Mouse (Mus musculus): ENCODE measurements around the gene Gpr176.

The Gpr176 gene

GRCm38 (mm10) chr2:118372901-118373571 is at the start of gene Gpr176:
TSS of gene Gpr176 (minus strand) at chr2:118373419.
- peak; percentile 60 for DNase-seq (ENCODE audit: low read depth)

DNA sequence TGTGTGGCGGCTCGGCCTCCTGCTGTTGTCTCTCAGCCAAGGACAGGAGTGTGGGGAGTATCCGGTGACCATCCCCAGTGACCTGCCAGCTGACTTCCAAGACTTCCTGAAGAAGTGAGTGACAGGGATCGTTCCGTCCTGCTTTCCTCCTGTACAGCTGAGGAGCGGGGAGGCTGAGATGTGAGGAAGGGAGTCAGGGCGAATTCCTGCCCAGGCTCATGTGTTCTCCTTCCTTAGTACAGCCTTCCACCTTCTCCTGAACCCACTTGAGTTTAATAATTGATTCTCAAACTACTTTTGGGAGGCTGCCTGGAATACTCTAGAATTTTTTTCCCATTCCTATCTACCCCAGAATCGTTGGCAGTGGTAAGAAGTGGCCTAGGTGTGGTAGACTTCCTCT is 49.2 kb upstream of the Gpr176 start:
- DNase-seq (ENCODE audit: low read depth), result no peak

- no peak for DNase-seq (ENCODE audit: low read depth)
These were observed 48.7 kb upstream of the Gpr176 start for GRCm38 (mm10) chr2:118421951-118422350.

DNA sequence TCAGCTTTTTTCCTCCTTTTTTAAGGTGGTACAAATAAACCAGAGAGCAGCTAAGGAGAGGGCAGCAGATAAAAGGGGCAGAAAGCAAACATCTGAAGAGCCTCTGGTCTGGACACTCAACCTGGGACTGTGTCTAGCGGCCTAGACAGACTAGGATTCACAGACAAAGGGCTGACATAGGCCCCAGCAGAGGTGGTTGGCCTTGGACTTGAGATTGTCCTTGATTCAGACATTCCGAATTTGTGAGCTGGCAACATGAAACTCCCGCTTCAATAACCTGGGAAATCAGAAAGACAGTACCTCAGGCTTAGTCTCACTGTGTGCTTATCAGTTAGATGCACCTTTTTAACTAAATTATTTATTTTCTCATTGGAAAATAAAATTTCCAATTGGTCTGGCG is 44.9 kb upstream of the Gpr176 start:
- no peak for DNase-seq (ENCODE audit: low read depth)

DNA sequence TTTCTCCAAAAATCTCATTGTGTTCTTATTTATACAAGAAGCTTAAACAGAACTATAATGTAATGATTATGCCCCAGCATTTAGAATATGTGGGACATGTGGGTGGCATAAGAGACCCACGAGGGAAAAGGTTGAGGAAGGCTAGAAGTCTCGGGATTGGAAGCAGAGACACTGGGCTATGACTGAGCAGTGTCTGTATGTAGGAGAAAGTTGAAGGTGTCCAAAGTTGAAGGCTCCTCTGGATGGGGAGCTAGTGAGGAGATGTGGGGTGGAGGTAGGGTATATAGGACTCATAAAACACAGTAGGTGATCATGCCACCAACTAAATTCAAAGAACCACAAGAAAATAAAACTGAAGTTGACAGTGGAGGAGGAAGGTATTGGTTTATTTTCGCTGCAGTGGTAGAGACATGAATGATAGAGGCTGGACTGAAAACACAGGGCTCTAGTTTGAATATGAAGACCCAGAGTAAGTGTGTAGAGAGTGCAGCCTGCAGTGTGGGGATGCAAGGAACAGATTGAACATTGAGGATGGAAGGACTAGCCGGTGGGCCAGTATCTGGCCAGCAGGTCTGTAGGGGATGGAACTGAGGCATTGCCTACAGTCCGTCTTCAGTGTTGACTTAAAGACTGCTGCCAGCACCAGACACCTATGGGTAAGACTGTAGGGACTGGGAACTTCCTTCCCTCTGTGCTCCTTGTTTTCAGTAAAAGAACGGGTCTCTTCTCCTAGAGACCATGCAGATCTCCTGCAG is 42.6 kb upstream of the Gpr176 start:
- no peak for DNase-seq (ENCODE audit: low read depth)

DNA sequence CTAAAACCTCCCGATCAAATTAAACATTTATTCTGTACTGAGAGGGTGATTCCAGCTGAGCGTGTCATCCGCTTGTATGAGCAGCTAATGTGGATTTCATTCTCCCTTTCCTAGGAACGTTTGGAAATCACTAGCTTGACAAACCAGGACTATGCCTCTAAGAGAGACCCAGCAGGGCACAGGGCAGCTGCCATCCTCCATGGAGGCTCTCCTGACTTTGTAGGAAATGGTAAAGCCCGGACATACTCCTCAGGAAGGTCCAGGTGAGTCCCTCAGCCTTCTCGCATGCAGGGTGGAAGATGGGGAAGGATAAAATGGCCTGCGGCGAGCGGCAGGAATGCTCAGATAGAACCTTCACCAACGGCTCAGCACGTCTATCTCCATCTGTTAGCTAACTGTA is 39.6 kb upstream of the Gpr176 start:
- no peak for DNase-seq (ENCODE audit: low read depth)

- no peak for DNase-seq (ENCODE audit: low read depth)
These were observed 35.2 kb upstream of the Gpr176 start for GRCm38 (mm10) chr2:118408336-118408895.

- no peak for DNase-seq (ENCODE audit: low read depth)
These were observed 33.6 kb upstream of the Gpr176 start for GRCm38 (mm10) chr2:118406811-118407210.

GRCm38 (mm10) chr2:118405568-118405967 is 32.3 kb upstream of the Gpr176 start:
- DNase-seq (ENCODE audit: low read depth), result no peak

DNA sequence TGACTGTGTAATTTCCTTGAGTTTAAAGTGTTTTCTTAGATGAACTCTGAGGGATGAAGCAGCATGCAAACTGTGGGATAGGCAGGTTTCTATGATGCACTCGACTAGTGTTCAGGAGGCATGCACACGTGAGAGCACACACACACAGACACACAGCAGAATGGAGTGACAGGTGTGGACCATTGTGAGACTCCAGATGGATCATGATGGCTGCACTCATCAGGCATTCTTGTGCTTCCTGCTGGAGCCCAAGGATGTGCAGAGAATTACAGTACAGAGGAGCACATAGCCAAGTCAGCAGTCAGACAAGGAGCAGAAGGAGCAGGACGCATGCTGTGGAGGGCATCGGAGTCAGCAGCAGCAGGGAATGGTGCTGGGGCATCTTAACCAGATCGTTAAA is 31.1 kb upstream of the Gpr176 start:
- no peak for DNase-seq (ENCODE audit: low read depth)

DNA sequence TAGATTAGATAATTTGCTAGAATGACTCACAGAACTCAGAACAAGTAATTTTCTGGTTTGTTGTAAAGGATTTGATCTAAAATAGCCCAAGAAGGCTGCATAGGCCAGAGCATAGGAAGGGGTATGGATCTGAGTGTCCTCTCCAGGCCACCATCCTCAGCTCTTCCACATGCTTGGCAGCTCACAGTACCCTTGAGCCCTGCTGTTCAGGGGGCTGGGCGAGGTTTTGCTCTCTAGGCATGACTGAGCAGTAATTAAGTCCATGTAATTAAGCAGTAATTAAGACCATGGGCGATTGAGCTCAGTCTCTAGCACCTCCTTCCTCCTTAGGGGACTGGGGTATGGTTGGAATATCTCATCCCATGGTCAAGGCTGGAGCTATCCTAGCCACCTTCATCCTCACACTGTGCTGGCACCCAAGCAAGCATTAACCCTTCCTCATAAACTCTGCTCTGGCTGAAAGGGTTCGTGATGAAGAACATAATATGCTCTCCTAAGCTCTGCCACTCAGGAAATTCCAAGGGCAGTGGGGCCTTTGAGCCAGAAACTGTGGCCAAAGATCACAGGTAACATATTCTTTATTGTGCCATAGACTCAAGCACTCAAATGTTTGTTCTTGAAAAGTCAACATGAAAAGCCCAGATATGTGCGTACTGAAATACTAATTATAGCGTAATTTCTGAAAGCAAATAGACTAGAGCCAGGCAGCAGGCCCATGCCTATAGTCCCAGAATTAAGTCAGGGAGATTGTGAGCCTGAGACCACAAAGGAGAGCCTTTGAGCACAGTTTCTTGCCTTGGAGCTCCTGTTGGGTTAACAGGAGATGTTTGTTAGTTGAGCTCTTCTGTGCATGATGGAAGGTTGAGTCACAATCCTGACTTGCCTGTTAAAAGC is 28.9 kb upstream of the Gpr176 start:
- DNase-seq (ENCODE audit: low read depth), result no peak

DNA sequence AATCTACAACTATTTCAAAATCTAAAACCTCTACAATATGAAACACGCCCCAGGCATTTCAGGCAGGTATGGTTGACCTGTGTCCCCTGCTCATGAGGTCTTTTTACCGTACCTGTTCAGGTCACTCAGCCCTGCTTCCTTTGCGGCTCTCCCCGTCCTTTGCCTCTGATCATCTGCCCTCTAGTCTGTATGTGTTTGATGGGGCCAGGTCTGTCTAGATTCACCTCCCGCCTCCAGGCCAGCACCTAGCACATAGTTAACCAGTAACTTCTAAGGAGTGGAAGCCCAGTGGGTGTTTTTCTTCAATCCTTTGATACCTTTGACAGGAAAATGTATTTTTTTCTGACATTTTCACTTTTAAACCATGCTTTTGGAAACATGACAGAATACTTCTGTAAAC is 26.5 kb upstream of the Gpr176 start:
- DNase-seq (ENCODE audit: low read depth), result no peak

GRCm38 (mm10) chr2:118391201-118391600 is 18.0 kb upstream of the Gpr176 start:
- no peak for DNase-seq (ENCODE audit: low read depth)

- no peak for DNase-seq (ENCODE audit: low read depth)
These were observed 16.9 kb upstream of the Gpr176 start for GRCm38 (mm10) chr2:118390072-118390471.

DNA sequence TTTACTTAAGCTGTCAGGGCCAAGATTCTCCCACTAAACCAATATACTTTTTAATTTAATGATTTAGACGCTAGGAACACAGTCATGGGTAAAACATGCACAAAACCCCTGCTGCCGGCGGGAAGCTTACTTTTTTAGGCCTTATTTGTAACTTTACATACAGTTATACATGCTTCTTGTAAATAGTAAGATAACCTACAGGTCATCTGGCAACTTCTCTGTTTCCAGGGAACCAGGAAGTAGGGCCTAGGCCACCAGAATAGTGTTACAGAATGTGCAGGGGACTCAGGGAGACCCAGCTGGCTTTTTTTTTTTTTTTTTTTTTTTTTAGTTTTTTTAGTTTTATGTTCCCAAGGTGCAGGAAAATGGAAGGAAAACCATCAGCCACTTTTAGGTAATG is 16.4 kb upstream of the Gpr176 start:
- no peak for DNase-seq (ENCODE audit: low read depth)

DNA sequence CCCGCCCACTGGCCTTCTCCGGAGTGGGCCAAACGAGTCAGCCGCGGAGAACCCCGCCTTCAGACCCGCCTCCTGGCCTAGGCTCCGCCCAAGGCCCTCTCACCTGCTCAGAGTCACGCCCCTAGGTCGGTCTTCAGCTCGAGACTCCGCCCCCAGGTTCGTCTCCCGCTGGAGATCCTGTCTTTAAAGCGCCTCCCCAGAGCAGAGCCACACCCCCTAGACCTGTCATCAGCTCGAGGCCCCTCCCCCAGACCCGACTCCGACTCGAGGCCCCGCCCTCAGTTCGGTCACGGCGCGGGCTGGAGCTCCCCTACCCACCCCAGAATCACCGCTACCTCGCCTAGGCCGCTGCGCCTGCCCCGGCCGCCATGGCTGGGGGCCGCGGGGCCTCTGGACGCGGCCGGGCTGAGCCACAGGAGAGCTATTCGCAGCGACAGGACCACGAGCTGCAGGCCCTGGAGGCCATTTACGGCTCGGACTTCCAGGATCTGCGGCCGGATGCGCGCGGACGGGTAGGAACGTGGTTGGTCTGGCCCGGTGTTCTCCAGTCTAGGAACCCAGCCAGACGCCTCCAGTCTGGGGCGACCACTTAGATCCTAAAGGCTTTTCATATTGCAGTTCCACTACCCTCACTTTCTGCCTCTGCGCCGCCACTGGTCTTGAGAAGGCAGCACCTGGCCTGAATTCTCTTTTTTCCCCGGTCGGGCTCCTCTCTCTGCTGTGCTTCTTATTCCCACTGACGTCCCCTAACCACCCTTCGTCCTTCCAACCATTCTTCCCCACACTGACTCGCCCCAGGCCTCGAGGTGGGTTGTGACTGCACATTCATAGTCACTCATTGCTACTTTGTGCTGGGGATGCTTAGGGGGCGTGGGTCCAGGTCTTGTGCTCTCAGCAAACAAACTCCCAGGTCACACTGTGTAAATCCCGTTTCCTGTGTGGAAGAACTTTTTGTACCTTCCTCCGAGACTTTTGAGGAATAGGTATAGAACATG is 15.4 kb upstream of the Gpr176 start, which contains the start of gene Eif2ak4:
Gene Eif2ak4, plus strand, starts transcription at position 278 of the 995 bp plus-strand sequence.
- peak; percentile 100 for DNase-seq (ENCODE audit: low read depth)

DNA sequence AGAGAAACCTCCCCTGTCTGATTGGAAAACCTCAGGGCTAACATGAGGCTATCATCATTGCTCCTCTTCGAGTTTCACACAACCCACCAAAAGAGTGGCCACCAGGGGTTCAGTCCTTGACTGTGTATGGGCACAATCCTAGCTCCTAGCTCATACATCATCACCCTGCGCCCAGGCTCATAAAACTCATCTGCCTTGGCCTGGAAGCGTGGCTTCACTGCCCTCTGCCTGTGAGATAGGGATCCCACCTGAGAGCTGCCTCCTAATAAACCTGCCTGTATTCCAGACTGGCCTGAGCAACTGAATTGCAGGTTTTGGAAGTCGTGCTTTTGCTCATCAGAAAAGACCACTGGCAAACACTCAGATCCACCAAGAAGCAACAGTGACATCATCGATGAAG is 10.2 kb upstream of the Gpr176 start:
- DNase-seq (ENCODE audit: low read depth), result no peak

GRCm38 (mm10) chr2:118379756-118380155 is 6.5 kb upstream of the Gpr176 start:
- no peak for DNase-seq (ENCODE audit: low read depth)

DNA sequence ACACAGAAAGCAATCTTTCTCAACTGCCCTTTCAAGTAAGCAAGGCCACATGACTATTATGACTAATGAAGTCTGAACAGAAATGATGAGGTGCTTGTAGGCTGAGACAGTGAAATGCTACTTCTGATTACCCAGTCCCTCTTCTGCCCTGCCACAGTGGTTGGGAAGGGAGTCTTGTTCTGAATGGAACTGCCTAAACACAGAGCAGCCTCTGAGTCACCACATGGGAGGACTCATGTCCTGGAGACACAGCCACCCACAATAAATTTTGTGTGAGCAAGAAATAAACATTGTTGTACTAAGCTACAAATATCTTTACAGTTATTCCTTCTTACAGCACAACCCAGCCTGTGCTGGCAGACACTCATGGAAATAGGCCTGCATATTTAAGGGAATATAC is 2.7 kb upstream of the Gpr176 start:
- DNase-seq (ENCODE audit: low read depth), result no peak

GRCm38 (mm10) chr2:118375522-118375921 is 2.3 kb upstream of the Gpr176 start:
- no peak for DNase-seq (ENCODE audit: low read depth)

Data from naive thymus-derived CD4-positive, alpha-beta T cell, adult 2 months (primary cell).